Mouse (Mus musculus) intestine, embryonic 14.5 days (tissue): Measurements from ENCODE around the gene Sgsm3. TPM values are rescaled to one million over a fixed set of nuclear protein-coding genes. Genes with fewer than 3 reads are reported as not detected.

Experiments used
- ATAC-seq: fragments of 200-750 bp; cut with Nextera tagmentation; replicated peaks from 2 replicates; pipeline ENCODE4 v1.8.0; 2017; ENCODE audit warnings: low read depth, moderate number of reproducible peaks, moderate TSS enrichment, moderate library complexity; ENCODE audit not compliant: low FRiP score, low TSS enrichment
- DNase-seq: peaks from one replicate; pipeline ENCODE4 v3.0.0-alpha.2; 2018; ENCODE audit warnings: low spot score
- H3K27ac ChIP-seq: fragments of 300-500 bp; sonication (generic); 2 replicates; pipeline ENCODE4 v1.5.1; 2014; ENCODE audit warnings: low read depth, mild to moderate bottlenecking, control low read depth
- H3K27me3 ChIP-seq: fragments of 300-500 bp; sonication (generic); replicated peaks from 2 replicates; pipeline ENCODE4 v1.6.1; 2014; ENCODE audit warnings: low read length, control low read depth; ENCODE audit not compliant: control insufficient read depth, insufficient read depth
- H3K36me3 ChIP-seq: fragments of 300-500 bp; sonication (generic); 2 replicates; pipeline ENCODE4 v1.6.1; 2014; ENCODE audit warnings: low read length, control low read depth; ENCODE audit not compliant: control insufficient read depth, insufficient read depth
- H3K4me1 ChIP-seq: fragments of 300-500 bp; sonication (generic); replicated peaks from 2 replicates; pipeline ENCODE4 v1.6.1; 2014; ENCODE audit warnings: low read length, control low read depth, mixed read lengths; ENCODE audit not compliant: control insufficient read depth, insufficient read depth
- H3K4me2 ChIP-seq: fragments of 300-500 bp; sonication (generic); 2 replicates; pipeline ENCODE4 v1.6.1; 2014; ENCODE audit warnings: low read length
- H3K4me3 ChIP-seq: fragments of 300-500 bp; sonication (generic); 2 replicates; pipeline ENCODE4 v1.5.1; 2014; ENCODE audit warnings: low read depth, low read length, control low read depth, mixed read lengths
- H3K9ac ChIP-seq: fragments of 300-500 bp; sonication (generic); 2 replicates; pipeline ENCODE4 v1.6.1; 2014; ENCODE audit warnings: mild to moderate bottlenecking, low read length
- H3K9me3 ChIP-seq: fragments of 300-500 bp; sonication (generic); 2 replicates; pipeline ENCODE4 v1.6.1; 2016; ENCODE audit warnings: low read length, control low read depth; ENCODE audit not compliant: control insufficient read depth
- WGBS: fragments of 180-500 bp; shearing (Covaris S2); extraction: QIAGEN DNeasy Blood & Tissue Kit; methylation state at CpG from one replicate; pipeline ENCODE4 v1.1.7; 2014; 5-methylcytosine and 5-hydroxymethylcytosine counted together
- polyA plus RNA-seq: library from polyadenylated mRNA; unstranded; fragments of >200 nt; fragmentation: Nextera tagmentation; extraction: Ambion mirVana; gene quantifications from 2 replicates; pipeline ENCODE4 v1.2.1, GENCODE M21; 2014

The Sgsm3 gene
- polyA plus RNA-seq, 1 experiment from 2014 or later, result 26.4 TPM

GRCm38 (mm10) chr15:80955836-80956438 lies 21.6 kb upstream of the Sgsm3 start:
- no peaks in the 10 kb centered on the region for H3K27me3 ChIP-seq
- no peaks in the 10 kb centered on the region for H3K4me1 ChIP-seq
- WGBS, result 94% methylated on average over 12 of the region's 12 CpGs
- no peak overlapping the region for H3K9ac ChIP-seq
- H3K27ac ChIP-seq, result no peak overlapping the region
- H3K36me3 ChIP-seq, result peaks cover 90% of the 10 kb centered on the region
- no peak overlapping the region for H3K4me3 ChIP-seq
- no peaks in the 10 kb centered on the region for H3K9me3 ChIP-seq
- no peak overlapping the region for H3K4me2 ChIP-seq
- ATAC-seq, result no peak
- DNase-seq, result no peak

- Histone ChIP-seq H3K36me3 (peaks cover 57% of the 10 kb centered on the region), H3K9me3 (no peaks in the 10 kb centered on the region), H3K4me3 (no peak overlapping the region), H3K4me2 (no peak overlapping the region), H3K9ac (no peak overlapping the region), H3K27ac (no peak overlapping the region), H3K4me1 (no peaks in the 10 kb centered on the region), H3K27me3 (no peaks in the 10 kb centered on the region)
- WGBS, result 90% methylated on average over 1 of the region's 1 CpGs
- ATAC-seq (no peak), DNase-seq (no peak)
Observed at GRCm38 (mm10) chr15:80969371-80969770, 8.2 kb upstream of the Sgsm3 start.

GRCm38 (mm10) chr15:80974311-80974710 lies 3.3 kb upstream of the Sgsm3 start:
- H3K4me1 ChIP-seq, result peaks cover 7% of the 10 kb centered on the region; the same call in 1 of the 2 replicates
- ATAC-seq (no peak), DNase-seq (no peak)
- H3K9ac ChIP-seq, result no peak overlapping the region
- H3K4me2 ChIP-seq, result no peak overlapping the region
- 45% methylated on average over 5 of the region's 5 CpGs for whole genome bisulfite sequencing
- peaks cover 13% of the 10 kb centered on the region for H3K36me3 ChIP-seq
- H3K4me3 ChIP-seq, result no peak overlapping the region
- H3K27ac ChIP-seq, result no peak overlapping the region
- H3K9me3 ChIP-seq, result no peaks in the 10 kb centered on the region
- H3K27me3 ChIP-seq, result no peaks in the 10 kb centered on the region

- Histone ChIP-seq H3K4me2 (no peak overlapping the region), H3K27ac (no peak overlapping the region), H3K9me3 (no peaks in the 10 kb centered on the region), H3K4me1 (peaks cover 10% of the 10 kb centered on the region), H3K27me3 (no peaks in the 10 kb centered on the region), H3K36me3 (no peaks in the 10 kb centered on the region), H3K9ac (no peak overlapping the region), H3K4me3 (no peak overlapping the region)
- 84% methylated on average over 3 of the region's 3 CpGs for WGBS
- no peak for ATAC-seq
- no peak for DNase-seq
Observed at GRCm38 (mm10) chr15:80975666-80976065, 1.9 kb upstream of the Sgsm3 start.

- DNase-seq (no peak), ATAC-seq (no peak)
- H3K27me3 ChIP-seq, result no peaks in the 10 kb centered on the region
- H3K9me3 ChIP-seq, result no peaks in the 10 kb centered on the region
- peaks cover 10% of the 10 kb centered on the region for H3K4me1 ChIP-seq
- WGBS, result 70% methylated on average over 4 of the region's 4 CpGs
- H3K4me2 ChIP-seq, result no peak overlapping the region
- no peaks in the 10 kb centered on the region for H3K36me3 ChIP-seq
- H3K4me3 ChIP-seq, result no peak overlapping the region
- no peak overlapping the region for H3K9ac ChIP-seq
- no peak overlapping the region for H3K27ac ChIP-seq
Observed at GRCm38 (mm10) chr15:80979611-80980010, 2.0 kb downstream of the Sgsm3 start.

- DNase-seq, result no peak
- Histone ChIP-seq H3K4me3 (no peak overlapping the region), H3K4me2 (no peak overlapping the region), H3K9me3 (no peaks in the 10 kb centered on the region), H3K4me1 (peaks cover 10% of the 10 kb centered on the region), H3K9ac (no peak overlapping the region), H3K36me3 (no peaks in the 10 kb centered on the region), H3K27ac (no peak overlapping the region), H3K27me3 (no peaks in the 10 kb centered on the region)
- no peak for ATAC-seq
- WGBS, result 79% methylated on average over 4 of the region's 4 CpGs
Observed at GRCm38 (mm10) chr15:80981176-80981575, 3.6 kb downstream of the Sgsm3 start.

GRCm38 (mm10) chr15:80983264-80983663 lies 5.7 kb downstream of the Sgsm3 start:
- H3K4me2 ChIP-seq, result no peak overlapping the region
- H3K27me3 ChIP-seq, result no peaks in the 10 kb centered on the region
- no peak overlapping the region for H3K27ac ChIP-seq
- H3K4me3 ChIP-seq, result no peak overlapping the region
- no peak overlapping the region for H3K9ac ChIP-seq
- peaks cover 8% of the 10 kb centered on the region for H3K4me1 ChIP-seq
- DNase-seq (no peak), ATAC-seq (no peak)
- 83% methylated on average over 2 of the region's 2 CpGs for WGBS
- H3K36me3 ChIP-seq, result no peaks in the 10 kb centered on the region
- no peaks in the 10 kb centered on the region for H3K9me3 ChIP-seq

- ATAC-seq (no peak), DNase-seq (no peak)
- Histone ChIP-seq H3K4me3 (no peak overlapping the region), H3K4me1 (no peaks in the 10 kb centered on the region), H3K9ac (no peak overlapping the region), H3K4me2 (no peak overlapping the region), H3K27ac (no peak overlapping the region), H3K36me3 (no peaks in the 10 kb centered on the region), H3K27me3 (no peaks in the 10 kb centered on the region), H3K9me3 (no peaks in the 10 kb centered on the region)
- 20% methylated on average over 1 of the region's 1 CpGs for WGBS
Observed at GRCm38 (mm10) chr15:80988331-80988730, 10.8 kb downstream of the Sgsm3 start.

- DNase-seq, result no peak
- Histone ChIP-seq H3K27ac (no peak overlapping the region), H3K4me1 (no peaks in the 10 kb centered on the region), H3K9me3 (no peaks in the 10 kb centered on the region), H3K4me3 (no peak overlapping the region), H3K27me3 (no peaks in the 10 kb centered on the region), H3K4me2 (no peak overlapping the region), H3K36me3 (no peaks in the 10 kb centered on the region), H3K9ac (no peak overlapping the region)
- ATAC-seq, result 0 out of 2 replicates have a peak, but pooled peaks have one; percentile 27
- 52% methylated on average over 3 of the region's 3 CpGs for WGBS
Observed at GRCm38 (mm10) chr15:80989712-80990111, 12.1 kb downstream of the Sgsm3 start.
